Mouse (Mus musculus) embryonic facial prominence, embryonic 13.5 days (tissue): Measurements from ENCODE around the gene Tex19.1. TPM values are rescaled to one million over a fixed set of nuclear protein-coding genes. Genes with fewer than 3 reads are reported as not detected.
"Not testable (repeated sequence)": the region's sequence is repeated elsewhere in the genome, so short reads cannot be mapped to it uniquely, and the experiment has no call there.

Experiments used
- ATAC-seq: fragments of 200-750 bp; cut with Nextera tagmentation; 2 replicates; pipeline ENCODE4 v1.8.0; 2017; ENCODE audit warnings: low read depth; ENCODE audit not compliant: insufficient number of reproducible peaks, insufficient read depth, low FRiP score, low TSS enrichment
- H3K27ac ChIP-seq: fragments of 300-500 bp; sonication (generic); 2 replicates; pipeline ENCODE4 v1.5.1; 2015; ENCODE audit warnings: moderate library complexity, mild to moderate bottlenecking, inconsistent platforms
- H3K27me3 ChIP-seq: fragments of 300-500 bp; sonication (generic); 2 replicates; pipeline ENCODE4 v1.6.1; 2015; ENCODE audit warnings: mild to moderate bottlenecking, inconsistent platforms
- H3K36me3 ChIP-seq: fragments of 300-500 bp; sonication (generic); 2 replicates; pipeline ENCODE4 v1.6.1; 2015; ENCODE audit warnings: mild to moderate bottlenecking, inconsistent platforms
- H3K4me1 ChIP-seq: fragments of 300-500 bp; sonication (generic); 2 replicates; pipeline ENCODE4 v1.6.1; 2015; ENCODE audit warnings: inconsistent platforms
- H3K4me2 ChIP-seq: fragments of 300-500 bp; sonication (generic); 2 replicates; pipeline ENCODE4 v1.6.1; 2015; ENCODE audit warnings: moderate library complexity, mild to moderate bottlenecking, inconsistent platforms
- H3K4me3 ChIP-seq: fragments of 300-500 bp; sonication (generic); 2 replicates; pipeline ENCODE4 v1.5.1; 2015; ENCODE audit warnings: mild to moderate bottlenecking, inconsistent platforms
- H3K9ac ChIP-seq: fragments of 300-500 bp; sonication (generic); 2 replicates; pipeline ENCODE4 v1.6.1; 2015; ENCODE audit warnings: mild to moderate bottlenecking, inconsistent platforms
- H3K9me3 ChIP-seq: fragments of 300-500 bp; sonication (generic); 2 replicates; pipeline ENCODE4 v1.6.1; 2016; ENCODE audit warnings: inconsistent platforms
- WGBS: fragments of 180-500 bp; shearing (Covaris S2); methylation state at CpG from one replicate; pipeline ENCODE4 v1.1.7; 2015; ENCODE audit warnings: mixed read lengths; 5-methylcytosine and 5-hydroxymethylcytosine counted together
- polyA plus RNA-seq: library from polyadenylated mRNA; unstranded; fragments of >200 nt; fragmentation: Nextera tagmentation; extraction: Ambion mirVana; gene quantifications from 2 replicates; pipeline ENCODE4 v1.2.1, GENCODE M21; 2015

Gene Tex19.1
- 0.11 TPM in 1 of 2 replicates, not detected in the other for polyA plus RNA-seq

GRCm38 (mm10) chr11:121145865-121146264, at the start of gene Tex19.1:
Gene Tex19.1, plus strand, starts transcription at chr11:121146143.
- ATAC-seq = no peak
- Histone ChIP-seq H3K36me3 (no peaks in the 10 kb centered on the region), H3K4me2 (no peak within 1 kb of the TSS), H3K27ac (no peak within 1 kb of the TSS), H3K4me1 (no peaks in the 10 kb centered on the region), H3K9ac (no peak within 1 kb of the TSS), H3K27me3 (no peaks in the 10 kb centered on the region), H3K4me3 (no peak within 1 kb of the TSS), H3K9me3 (no peaks in the 10 kb centered on the region)
- WGBS = 91% methylated on average over 22 of the region's 22 CpGs

GRCm38 (mm10) chr11:121099762-121100161, 46.2 kb upstream of the Tex19.1 start:
- no peaks in the 10 kb centered on the region for H3K36me3 ChIP-seq
- H3K4me1 ChIP-seq = no peaks in the 10 kb centered on the region
- no peak overlapping the region for H3K4me2 ChIP-seq
- 72% methylated on average over 7 of the region's 7 CpGs for WGBS
- no peak overlapping the region for H3K4me3 ChIP-seq
- H3K9ac ChIP-seq = no peak overlapping the region
- H3K27ac ChIP-seq = no peak overlapping the region
- no peaks in the 10 kb centered on the region for H3K27me3 ChIP-seq
- H3K9me3 ChIP-seq = no peaks in the 10 kb centered on the region; the same call in 1 of the 2 replicates
- ATAC-seq = no peak

GRCm38 (mm10) chr11:121100692-121101091, 45.3 kb upstream of the Tex19.1 start:
- Histone ChIP-seq H3K9ac (no peak overlapping the region), H3K4me2 (no peak overlapping the region), H3K4me1 (no peaks in the 10 kb centered on the region), H3K27ac (no peak overlapping the region), H3K9me3 (no peaks in the 10 kb centered on the region; the same call in 1 of the 2 replicates), H3K36me3 (no peaks in the 10 kb centered on the region), H3K27me3 (no peaks in the 10 kb centered on the region), H3K4me3 (no peak overlapping the region)
- no peak for ATAC-seq
- 62% methylated on average over 7 of the region's 7 CpGs for WGBS

- Histone ChIP-seq H3K27me3 (no peaks in the 10 kb centered on the region), H3K36me3 (no peaks in the 10 kb centered on the region), H3K4me2 (no peak overlapping the region), H3K9me3 (no peaks in the 10 kb centered on the region; the same call in 1 of the 2 replicates), H3K27ac (no peak overlapping the region), H3K9ac (no peak overlapping the region), H3K4me3 (no peak overlapping the region), H3K4me1 (no peaks in the 10 kb centered on the region)
- no peak for ATAC-seq
- WGBS = 82% methylated on average over 4 of the region's 4 CpGs
Measured at GRCm38 (mm10) chr11:121101124-121101805, 44.7 kb upstream of the Tex19.1 start.

GRCm38 (mm10) chr11:121107242-121107641, 38.7 kb upstream of the Tex19.1 start:
- not testable (repeated sequence) for H3K36me3 ChIP-seq, H3K27me3 ChIP-seq, ATAC-seq, H3K4me3 ChIP-seq, H3K9ac ChIP-seq, H3K9me3 ChIP-seq, H3K27ac ChIP-seq, H3K4me2 ChIP-seq, H3K4me1 ChIP-seq
- 54% methylated on average over 1 of the region's 1 CpGs for WGBS

DNA sequence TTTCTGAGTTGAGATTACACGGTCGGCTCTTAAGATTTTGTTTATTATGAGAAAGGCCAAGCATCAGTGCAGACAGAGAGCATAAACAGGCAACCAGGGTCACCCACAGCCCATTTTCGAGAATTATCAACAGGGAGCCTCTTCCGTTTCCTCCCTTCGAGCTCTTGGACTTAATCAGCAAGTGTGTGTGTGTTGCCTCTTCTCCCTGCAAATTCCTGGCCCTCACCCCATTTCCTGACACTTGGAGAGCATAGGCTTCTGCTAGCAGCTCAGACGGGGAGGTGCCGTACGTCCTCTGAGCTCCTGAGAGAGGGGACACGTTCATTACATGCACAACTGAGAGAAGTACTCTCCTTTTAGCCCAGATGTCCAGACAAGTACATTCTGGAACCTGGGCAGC, 37.9 kb upstream of the Tex19.1 start:
- Histone ChIP-seq H3K27me3 (no peaks in the 10 kb centered on the region), H3K27ac (no peak overlapping the region), H3K4me2 (no peak overlapping the region), H3K4me1 (no peaks in the 10 kb centered on the region), H3K36me3 (no peaks in the 10 kb centered on the region), H3K9me3 (no peaks in the 10 kb centered on the region), H3K4me3 (no peak overlapping the region), H3K9ac (no peak overlapping the region)
- no peak for ATAC-seq
- WGBS = 68% methylated on average over 9 of the region's 9 CpGs

- 21% methylated on average over 2 of the region's 2 CpGs for WGBS
- H3K4me3 ChIP-seq = no peak overlapping the region
- H3K36me3 ChIP-seq = no peaks in the 10 kb centered on the region
- H3K27me3 ChIP-seq = no peaks in the 10 kb centered on the region
- no peak overlapping the region for H3K27ac ChIP-seq
- no peaks in the 10 kb centered on the region for H3K9me3 ChIP-seq
- no peak overlapping the region for H3K4me2 ChIP-seq
- no peak for ATAC-seq
- no peak overlapping the region for H3K9ac ChIP-seq
- H3K4me1 ChIP-seq = no peaks in the 10 kb centered on the region
Measured at GRCm38 (mm10) chr11:121109986-121110385, 36.0 kb upstream of the Tex19.1 start.

- Histone ChIP-seq H3K27me3 (no peaks in the 10 kb centered on the region), H3K9me3 (no peaks in the 10 kb centered on the region), H3K27ac (no peak overlapping the region), H3K4me3 (no peak overlapping the region), H3K9ac (no peak overlapping the region), H3K4me2 (no peak overlapping the region), H3K36me3 (no peaks in the 10 kb centered on the region), H3K4me1 (no peaks in the 10 kb centered on the region)
- no peak for ATAC-seq
- 88% methylated on average over 3 of the region's 3 CpGs for WGBS
Measured at GRCm38 (mm10) chr11:121111051-121111450, 34.9 kb upstream of the Tex19.1 start.

DNA sequence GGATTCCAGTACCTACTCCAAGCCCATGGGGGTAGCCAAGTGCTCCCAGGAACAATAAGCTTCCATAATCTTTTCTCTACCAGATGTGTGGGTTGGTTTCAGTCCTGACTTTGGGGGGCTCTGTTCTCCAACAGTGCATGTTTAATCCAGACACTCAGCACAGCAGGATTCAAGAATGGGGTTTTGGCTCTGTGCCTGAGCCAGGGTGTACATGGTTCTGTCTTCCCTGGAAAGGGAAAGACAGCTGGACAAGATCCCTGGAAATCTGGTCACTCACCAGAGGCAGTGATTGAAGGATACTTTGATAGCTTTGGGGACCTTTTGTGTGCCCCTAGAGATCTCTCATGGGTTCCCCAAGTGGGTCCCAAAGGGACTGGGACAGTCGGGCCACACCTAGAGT, 34.3 kb upstream of the Tex19.1 start:
- Histone ChIP-seq H3K27me3 (no peaks in the 10 kb centered on the region), H3K9me3 (no peaks in the 10 kb centered on the region), H3K4me2 (no peak overlapping the region), H3K4me1 (no peaks in the 10 kb centered on the region), H3K27ac (no peak overlapping the region), H3K9ac (no peak overlapping the region), H3K4me3 (no peak overlapping the region), H3K36me3 (no peaks in the 10 kb centered on the region)
- no peak for ATAC-seq
- 83% methylated on average over 1 of the region's 1 CpGs for WGBS

GRCm38 (mm10) chr11:121112091-121112775, 33.7 kb upstream of the Tex19.1 start:
- no peak overlapping the region for H3K9ac ChIP-seq
- H3K4me2 ChIP-seq = no peak overlapping the region
- WGBS = 80% methylated on average over 5 of the region's 5 CpGs
- H3K36me3 ChIP-seq = no peaks in the 10 kb centered on the region
- no peaks in the 10 kb centered on the region for H3K9me3 ChIP-seq
- no peaks in the 10 kb centered on the region for H3K27me3 ChIP-seq
- no peak for ATAC-seq
- no peak overlapping the region for H3K4me3 ChIP-seq
- no peak overlapping the region for H3K27ac ChIP-seq
- no peaks in the 10 kb centered on the region for H3K4me1 ChIP-seq

- Histone ChIP-seq H3K27me3 (no peaks in the 10 kb centered on the region), H3K4me1 (no peaks in the 10 kb centered on the region), H3K9me3 (no peaks in the 10 kb centered on the region), H3K4me2 (no peak overlapping the region), H3K36me3 (no peaks in the 10 kb centered on the region), H3K4me3 (no peak overlapping the region), H3K9ac (no peak overlapping the region), H3K27ac (no peak overlapping the region)
- 93% methylated on average over 18 of the region's 18 CpGs for WGBS
- ATAC-seq = no peak
Measured at GRCm38 (mm10) chr11:121118106-121118505, 27.8 kb upstream of the Tex19.1 start.

GRCm38 (mm10) chr11:121118577-121118976, 27.4 kb upstream of the Tex19.1 start, which contains the start of gene Tex19.2:
Gene Tex19.2, minus strand, starts transcription at chr11:121118677.
- Histone ChIP-seq H3K36me3 (no peaks in the 10 kb centered on the region), H3K27ac (no peak within 1 kb of the TSS), H3K4me3 (no peak within 1 kb of the TSS), H3K9me3 (no peaks in the 10 kb centered on the region), H3K27me3 (no peaks in the 10 kb centered on the region), H3K9ac (no peak within 1 kb of the TSS), H3K4me1 (no peaks in the 10 kb centered on the region), H3K4me2 (no peak within 1 kb of the TSS)
- no peak for ATAC-seq
- 82% methylated on average over 3 of the region's 3 CpGs for WGBS
